Mouse (Mus musculus) embryonic fibroblast, embryonic 13.5 days (primary cell): ENCODE measurements around the gene Spns2.

ENCODE experiments used
- CTCF ChIP-seq: IDR thresholded peaks from 2 replicates; pipeline ENCODE4 v1.5.1; 2011; ENCODE audit warnings: mild to moderate bottlenecking, control low read depth, low read length, moderate library complexity, borderline replicate concordance; ENCODE audit not compliant: insufficient read depth
- POLR2A ChIP-seq: IDR thresholded peaks from 2 replicates; pipeline ENCODE4 v1.6.1; 2011; ENCODE audit warnings: low read depth, mild to moderate bottlenecking, control low read depth, low read length, moderate library complexity

- TF ChIP-seq CTCF (no peak), POLR2A (no peak)
These were observed 3.7 kb downstream of the Spns2 start for GRCm38 (mm10) chr11:72485960-72486359.
